Mouse (Mus musculus): ENCODE measurements around the gene Knstrn.

- TF ChIP-seq CTCF (IDR thresholded peaks at IDR 0.05 in 2 of 3, conservative IDR thresholded peaks at IDR 0.05 in 1 of 3; ENCODE audit: control insufficient read depth in 1 of 3, insufficient read depth in 1 of 3, low read depth in 2 of 3, low read length in 3 of 3, poor library complexity in 1 of 3, severe bottlenecking in 1 of 3), result no peak
- TF ChIP-seq GATA1 (IDR thresholded peaks at IDR 0.05; ENCODE audit: low read depth, low read length), result no peak
- TF ChIP-seq E2F4 (IDR thresholded peaks at IDR 0.05; ENCODE audit: borderline replicate concordance, low read depth, low read length), result no peak
- no peak for TF ChIP-seq EP300 (IDR thresholded peaks at IDR 0.05; ENCODE audit: low read depth in 1 of 2, low read length in 2 of 2)
- no peak for TF ChIP-seq ETS1 (IDR thresholded peaks at IDR 0.05; ENCODE audit: low read depth, low read length)
- no peak for TF ChIP-seq POLR2A (IDR thresholded peaks at IDR 0.05; ENCODE audit: control insufficient read depth in 1 of 2, insufficient read depth in 1 of 2, low read depth in 1 of 2, low read length in 2 of 2, poor library complexity in 1 of 2)
- no peak for TF ChIP-seq USF2 (IDR thresholded peaks at IDR 0.05; ENCODE audit: borderline replicate concordance in 1 of 2, insufficient read depth in 1 of 2, low read depth in 1 of 2, low read length in 2 of 2)
- no peak for TF ChIP-seq POLR2AphosphoS2 (IDR thresholded peaks at IDR 0.05; ENCODE audit: low read length)
These were observed 85.0 kb downstream of the Knstrn start for GRCm38 (mm10) chr2:118898771-118899170.

Data from MEL (cell line).